Mouse (Mus musculus): ENCODE measurements around the gene Spata2. TPM values are rescaled to one million over a fixed set of nuclear protein-coding genes. Genes with fewer than 3 reads are reported as not detected.

Gene Spata2
- polyA plus RNA-seq, 1 experiment from 2014 or later = 15.3 TPM

GRCm38 (mm10) chr2:167532131-167532530 is 39.4 kb upstream of the Spata2 start:
- WGBS = 19% methylated on average over 13 of the region's 13 CpGs
- no peak overlapping the region for H3K9ac ChIP-seq
- ATAC-seq (ENCODE audit: insufficient number of reproducible peaks, low FRiP score, low TSS enrichment, low read depth) = no peak

GRCm38 (mm10) chr2:167530536-167530935 is 37.8 kb upstream of the Spata2 start:
- no peaks in the 10 kb centered on the region for H3K9me3 ChIP-seq
- WGBS = 71% methylated on average over 4 of the region's 4 CpGs
- H3K4me2 ChIP-seq = no peak overlapping the region

More at GRCm38 (mm10) chr2:167532131-167532530, 39.4 kb upstream of the Spata2 start:
- no peaks in the 10 kb centered on the region for H3K9me3 ChIP-seq
- peaks cover 11% of the 10 kb centered on the region for H3K27me3 ChIP-seq
- no peak overlapping the region for H3K4me3 ChIP-seq
- H3K4me2 ChIP-seq = no peak overlapping the region
- no peaks in the 10 kb centered on the region for H3K36me3 ChIP-seq
- H3K4me1 ChIP-seq = no peaks in the 10 kb centered on the region
- H3K27ac ChIP-seq = no peak overlapping the region

GRCm38 (mm10) chr2:167529935-167530513 is 37.3 kb upstream of the Spata2 start:
- H3K36me3 ChIP-seq = no peaks in the 10 kb centered on the region
- H3K4me3 ChIP-seq = no peak overlapping the region
- 48% methylated on average over 5 of the region's 5 CpGs for WGBS
- H3K4me2 ChIP-seq = no peak overlapping the region
- H3K27me3 ChIP-seq = no peaks in the 10 kb centered on the region
- H3K9me3 ChIP-seq = no peaks in the 10 kb centered on the region
- no peak overlapping the region for H3K27ac ChIP-seq
- H3K4me1 ChIP-seq = no peaks in the 10 kb centered on the region
- no peak for ATAC-seq (ENCODE audit: insufficient number of reproducible peaks, low FRiP score, low TSS enrichment, low read depth)
- no peak overlapping the region for H3K9ac ChIP-seq

More at GRCm38 (mm10) chr2:167530536-167530935, 37.8 kb upstream of the Spata2 start:
- no peaks in the 10 kb centered on the region for H3K4me1 ChIP-seq
- no peak overlapping the region for H3K4me3 ChIP-seq
- no peak overlapping the region for H3K27ac ChIP-seq
- ATAC-seq (ENCODE audit: insufficient number of reproducible peaks, low FRiP score, low TSS enrichment, low read depth) = no peak
- H3K36me3 ChIP-seq = no peaks in the 10 kb centered on the region
- H3K9ac ChIP-seq = no peak overlapping the region
- H3K27me3 ChIP-seq = no peaks in the 10 kb centered on the region

GRCm38 (mm10) chr2:167528278-167528677 is 35.6 kb upstream of the Spata2 start:
- Histone ChIP-seq H3K9me3 (no peaks in the 10 kb centered on the region), H3K9ac (no peak overlapping the region), H3K4me1 (no peaks in the 10 kb centered on the region), H3K36me3 (no peaks in the 10 kb centered on the region), H3K27me3 (no peaks in the 10 kb centered on the region), H3K4me3 (no peak overlapping the region), H3K27ac (no peak overlapping the region), H3K4me2 (no peak overlapping the region)
- 18% methylated on average over 5 of the region's 5 CpGs for WGBS
- no peak for ATAC-seq (ENCODE audit: insufficient number of reproducible peaks, low FRiP score, low TSS enrichment, low read depth)

- ATAC-seq (ENCODE audit: insufficient number of reproducible peaks, low FRiP score, low TSS enrichment, low read depth) = no peak
- WGBS = 70% methylated on average over 5 of the region's 5 CpGs
- peaks cover 46% of the 10 kb centered on the region for H3K36me3 ChIP-seq
Measured at GRCm38 (mm10) chr2:167519606-167520252, 27.0 kb upstream of the Spata2 start.

GRCm38 (mm10) chr2:167515688-167516087 is 23.0 kb upstream of the Spata2 start:
- Histone ChIP-seq H3K4me1 (no peaks in the 10 kb centered on the region), H3K27ac (no peak overlapping the region), H3K4me3 (no peak overlapping the region), H3K4me2 (no peak overlapping the region), H3K27me3 (no peaks in the 10 kb centered on the region), H3K36me3 (peaks cover 85% of the 10 kb centered on the region), H3K9ac (no peak overlapping the region), H3K9me3 (no peaks in the 10 kb centered on the region)
- 87% methylated on average over 5 of the region's 5 CpGs for WGBS
- ATAC-seq (ENCODE audit: insufficient number of reproducible peaks, low FRiP score, low TSS enrichment, low read depth) = no peak

More at GRCm38 (mm10) chr2:167519606-167520252, 27.0 kb upstream of the Spata2 start:
- no peak overlapping the region for H3K4me2 ChIP-seq
- no peak overlapping the region for H3K27ac ChIP-seq
- no peaks in the 10 kb centered on the region for H3K4me1 ChIP-seq
- H3K27me3 ChIP-seq = no peaks in the 10 kb centered on the region
- no peak overlapping the region for H3K9ac ChIP-seq
- no peaks in the 10 kb centered on the region for H3K9me3 ChIP-seq
- no peak overlapping the region for H3K4me3 ChIP-seq

GRCm38 (mm10) chr2:167514641-167515040 is 22.0 kb upstream of the Spata2 start:
- no peaks in the 10 kb centered on the region for H3K27me3 ChIP-seq
- H3K9me3 ChIP-seq = no peaks in the 10 kb centered on the region
- H3K36me3 ChIP-seq = peaks cover 86% of the 10 kb centered on the region
- H3K4me1 ChIP-seq = no peaks in the 10 kb centered on the region
- no peak overlapping the region for H3K27ac ChIP-seq
- H3K9ac ChIP-seq = no peak overlapping the region
- ATAC-seq (ENCODE audit: insufficient number of reproducible peaks, low FRiP score, low TSS enrichment, low read depth) = no peak
- no peak overlapping the region for H3K4me2 ChIP-seq
- no peak overlapping the region for H3K4me3 ChIP-seq
- WGBS = 95% methylated on average over 4 of the region's 4 CpGs

- WGBS = 90% methylated on average over 5 of the region's 5 CpGs
Measured at GRCm38 (mm10) chr2:167512970-167513369, 20.3 kb upstream of the Spata2 start.

GRCm38 (mm10) chr2:167512365-167512764 is 19.7 kb upstream of the Spata2 start:
- Histone ChIP-seq H3K36me3 (peaks cover 95% of the 10 kb centered on the region), H3K4me2 (no peak overlapping the region), H3K9ac (no peak overlapping the region), H3K9me3 (no peaks in the 10 kb centered on the region), H3K4me1 (no peaks in the 10 kb centered on the region), H3K27me3 (no peaks in the 10 kb centered on the region), H3K4me3 (no peak overlapping the region), H3K27ac (no peak overlapping the region)
- ATAC-seq (ENCODE audit: insufficient number of reproducible peaks, low FRiP score, low TSS enrichment, low read depth) = no peak
- 95% methylated on average over 9 of the region's 9 CpGs for WGBS

More at GRCm38 (mm10) chr2:167512970-167513369, 20.3 kb upstream of the Spata2 start:
- peaks cover 95% of the 10 kb centered on the region for H3K36me3 ChIP-seq
- no peak overlapping the region for H3K27ac ChIP-seq
- no peak overlapping the region for H3K4me2 ChIP-seq
- no peak overlapping the region for H3K4me3 ChIP-seq
- no peak for ATAC-seq (ENCODE audit: insufficient number of reproducible peaks, low FRiP score, low TSS enrichment, low read depth)
- H3K9ac ChIP-seq = no peak overlapping the region
- no peaks in the 10 kb centered on the region for H3K27me3 ChIP-seq
- no peaks in the 10 kb centered on the region for H3K4me1 ChIP-seq
- no peaks in the 10 kb centered on the region for H3K9me3 ChIP-seq

GRCm38 (mm10) chr2:167510485-167510884 is 17.8 kb upstream of the Spata2 start:
- Histone ChIP-seq H3K4me2 (no peak overlapping the region), H3K4me3 (no peak overlapping the region), H3K9ac (no peak overlapping the region), H3K27ac (no peak overlapping the region), H3K9me3 (no peaks in the 10 kb centered on the region), H3K36me3 (peaks cover 82% of the 10 kb centered on the region), H3K4me1 (peaks cover 9% of the 10 kb centered on the region), H3K27me3 (no peaks in the 10 kb centered on the region)
- 90% methylated on average over 3 of the region's 3 CpGs for WGBS
- ATAC-seq (ENCODE audit: insufficient number of reproducible peaks, low FRiP score, low TSS enrichment, low read depth) = no peak

GRCm38 (mm10) chr2:167508569-167508968 is 15.9 kb upstream of the Spata2 start:
- H3K4me1 ChIP-seq = peaks cover 26% of the 10 kb centered on the region
- no peak overlapping the region for H3K4me2 ChIP-seq
- peaks cover 64% of the 10 kb centered on the region for H3K36me3 ChIP-seq

GRCm38 (mm10) chr2:167507719-167508385 is 15.2 kb upstream of the Spata2 start:
- peaks cover 29% of the 10 kb centered on the region for H3K4me1 ChIP-seq
- H3K4me2 ChIP-seq = no peak overlapping the region
- peaks cover 57% of the 10 kb centered on the region for H3K36me3 ChIP-seq
- H3K27ac ChIP-seq = no peak overlapping the region
- ATAC-seq (ENCODE audit: insufficient number of reproducible peaks, low FRiP score, low TSS enrichment, low read depth) = no peak
- no peak overlapping the region for H3K4me3 ChIP-seq
- H3K9me3 ChIP-seq = no peaks in the 10 kb centered on the region
- H3K9ac ChIP-seq = no peak overlapping the region
- WGBS = 75% methylated on average over 3 of the region's 3 CpGs
- H3K27me3 ChIP-seq = no peaks in the 10 kb centered on the region

More at GRCm38 (mm10) chr2:167508569-167508968, 15.9 kb upstream of the Spata2 start:
- Histone ChIP-seq H3K27me3 (no peaks in the 10 kb centered on the region), H3K4me3 (no peak overlapping the region), H3K9ac (no peak overlapping the region), H3K9me3 (no peaks in the 10 kb centered on the region), H3K27ac (no peak overlapping the region)
- no peak for ATAC-seq (ENCODE audit: insufficient number of reproducible peaks, low FRiP score, low TSS enrichment, low read depth)
- WGBS = 97% methylated on average over 4 of the region's 4 CpGs
